Mouse (Mus musculus) ES-Bruce4 (cell line): ENCODE results near the gene Zkscan3.

Source experiments
- CTCF ChIP-seq: IDR thresholded peaks from one replicate; pipeline ENCODE4 v1.8.1; 2011; ENCODE audit warnings: low read depth, low read length
- EP300 ChIP-seq: IDR thresholded peaks from 2 replicates; pipeline ENCODE4 v1.6.1; 2011; ENCODE audit warnings: low read depth, low read length; ENCODE audit not compliant: insufficient read depth

DNA sequence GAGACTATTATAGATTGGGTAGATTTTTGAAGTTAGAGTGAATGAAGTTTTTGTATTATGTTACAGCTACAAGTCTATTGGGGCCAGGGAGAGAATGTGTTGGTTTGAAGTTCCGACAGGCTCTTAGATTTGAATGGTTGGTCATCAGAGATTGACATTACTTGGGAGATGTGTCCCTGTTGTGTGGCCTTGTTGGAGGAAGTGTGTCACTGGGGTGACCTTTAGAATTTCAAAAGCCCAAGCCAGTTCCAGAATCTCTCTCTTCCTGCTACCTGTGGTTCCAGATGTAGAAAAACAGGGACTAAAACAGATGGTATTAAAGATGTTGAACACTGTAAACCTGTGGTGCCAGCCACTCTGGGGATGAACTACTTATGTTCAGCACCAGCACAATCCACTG, 25.1 kb upstream of the Zkscan3 start:
- TF ChIP-seq EP300 (no peak), CTCF (no peak)
